Mouse (Mus musculus) intestine, embryonic 16.5 days (tissue): ENCODE results near the gene Gclm. TPM values are rescaled to one million over a fixed set of nuclear protein-coding genes. Genes with fewer than 3 reads are reported as not detected.

Experiments used
- ATAC-seq: fragments of 200-750 bp; cut with Nextera tagmentation; 2 replicates; pipeline ENCODE4 v1.8.0; 2017; ENCODE audit warnings: moderate TSS enrichment, moderate library complexity
- H3K27ac ChIP-seq: fragments of 300-500 bp; sonication (generic); 2 replicates; pipeline ENCODE4 v1.5.1; 2014; ENCODE audit warnings: mild to moderate bottlenecking, low read length
- H3K27me3 ChIP-seq: fragments of 300-500 bp; sonication (generic); replicated peaks from 2 replicates; pipeline ENCODE4 v1.6.1; 2014; ENCODE audit warnings: low read length, control low read depth, mixed read lengths; ENCODE audit not compliant: control insufficient read depth, insufficient read depth
- H3K36me3 ChIP-seq: fragments of 300-500 bp; sonication (generic); 2 replicates; pipeline ENCODE4 v1.6.1; 2014; ENCODE audit warnings: low read length, control low read depth; ENCODE audit not compliant: control insufficient read depth, insufficient read depth
- H3K4me1 ChIP-seq: fragments of 300-500 bp; sonication (generic); 2 replicates; pipeline ENCODE4 v1.6.1; 2014; ENCODE audit warnings: low read length, control low read depth, mixed read lengths; ENCODE audit not compliant: control insufficient read depth, insufficient read depth
- H3K4me2 ChIP-seq: fragments of 300-500 bp; sonication (generic); 2 replicates; pipeline ENCODE4 v1.6.1; 2014; ENCODE audit warnings: low read depth, low read length, control low read depth
- H3K4me3 ChIP-seq: fragments of 300-500 bp; sonication (generic); 2 replicates; pipeline ENCODE4 v1.5.1; 2014; ENCODE audit warnings: mild to moderate bottlenecking, low read length
- H3K9ac ChIP-seq: fragments of 300-500 bp; sonication (generic); 2 replicates; pipeline ENCODE4 v1.6.1; 2014; ENCODE audit warnings: low read depth, low read length
- H3K9me3 ChIP-seq: fragments of 300-500 bp; sonication (generic); 2 replicates; pipeline ENCODE4 v1.6.1; 2016; ENCODE audit warnings: low read length, control low read depth; ENCODE audit not compliant: control insufficient read depth
- WGBS: fragments of 180-500 bp; shearing (Covaris S2); extraction: QIAGEN DNeasy Blood & Tissue Kit; methylation state at CpG from one replicate; pipeline ENCODE4 v1.1.7; 2014; 5-methylcytosine and 5-hydroxymethylcytosine counted together
- polyA plus RNA-seq: library from polyadenylated mRNA; unstranded; fragments of >200 nt; fragmentation: Nextera tagmentation; extraction: Ambion mirVana; gene quantifications from 2 replicates; pipeline ENCODE4 v1.2.1, GENCODE M21; 2015

Gclm gene
- polyA plus RNA-seq, 1 experiment from 2014 or later, result 84.7 TPM

DNA sequence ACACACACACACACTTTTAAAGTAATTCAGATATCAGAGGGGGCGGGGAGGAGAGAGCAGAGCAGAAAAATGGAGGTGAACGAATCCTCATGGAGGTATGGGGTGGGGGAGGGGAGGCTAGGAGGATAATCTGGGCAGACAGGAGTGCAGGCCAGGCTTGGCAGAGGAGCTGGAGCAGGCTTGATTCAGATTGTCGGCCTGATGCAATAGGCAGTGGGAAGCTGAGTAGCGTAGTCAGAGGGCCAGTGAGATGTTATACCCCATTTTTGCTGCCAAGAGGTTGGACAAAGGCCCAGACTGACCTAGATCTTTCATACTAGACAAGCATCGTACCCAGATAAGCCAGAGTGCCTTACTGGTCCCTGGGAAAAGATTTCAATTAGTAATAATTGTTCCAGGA is 51.6 kb downstream of the Gclm start:
- Histone ChIP-seq H3K27ac (no peak overlapping the region), H3K36me3 (no peaks in the 10 kb centered on the region), H3K4me2 (no peak overlapping the region), H3K4me1 (peaks cover 10% of the 10 kb centered on the region), H3K27me3 (no peaks in the 10 kb centered on the region), H3K9me3 (no peaks in the 10 kb centered on the region), H3K4me3 (no peak overlapping the region), H3K9ac (no peak overlapping the region)
- no peak for ATAC-seq
- WGBS, result 61% methylated on average over 5 of the region's 5 CpGs

DNA sequence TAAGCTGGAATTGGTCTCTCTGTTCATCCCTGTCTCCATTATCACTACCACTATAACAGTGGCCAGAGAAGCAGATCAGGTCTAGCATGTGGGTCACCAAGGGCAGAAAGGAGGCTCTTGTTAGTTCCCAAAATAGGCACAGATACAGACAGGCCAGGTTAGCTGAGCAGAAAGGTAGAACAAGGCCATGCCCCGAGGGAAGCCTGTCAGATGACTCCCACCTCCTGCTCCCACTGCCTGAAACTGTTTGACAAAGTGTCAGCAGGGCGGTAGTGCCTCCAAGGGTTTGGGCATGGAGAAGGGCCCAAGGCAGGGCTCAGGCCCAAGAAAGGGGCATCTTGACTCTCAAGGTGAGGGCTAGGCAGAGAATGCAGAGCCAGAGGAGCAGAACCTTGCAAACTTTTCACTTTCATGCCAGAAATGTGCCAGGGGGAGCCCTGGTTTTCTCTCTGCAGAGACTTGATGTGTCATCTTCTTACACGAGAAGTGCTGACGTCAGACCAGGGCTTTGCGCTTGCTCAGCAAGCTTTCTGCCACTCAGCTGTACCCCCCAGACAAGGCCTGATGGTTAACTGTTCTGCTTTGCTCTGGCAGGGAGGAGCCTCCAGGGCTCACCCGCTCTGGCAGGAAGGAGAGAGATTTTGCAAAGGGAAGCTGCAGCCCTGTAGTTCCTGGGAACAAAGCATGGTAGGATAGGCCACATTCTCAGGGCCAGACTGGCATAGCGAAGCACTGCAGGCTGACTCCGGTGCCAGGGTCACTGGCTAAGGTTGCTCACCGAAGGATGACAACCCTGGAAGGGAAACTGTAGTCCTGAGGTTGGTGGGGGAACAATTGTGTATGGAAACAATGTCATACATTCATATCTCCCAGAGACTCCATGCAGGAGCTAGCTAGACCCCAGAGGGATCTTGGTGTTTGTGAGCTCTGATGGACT is 55.9 kb downstream of the Gclm start:
- Histone ChIP-seq H3K4me3 (no peak overlapping the region), H3K9ac (peak overlapping the region; percentile 4; the same call in 1 of the 2 replicates), H3K36me3 (no peaks in the 10 kb centered on the region), H3K27me3 (no peaks in the 10 kb centered on the region), H3K27ac (no peak overlapping the region), H3K4me2 (no peak overlapping the region), H3K4me1 (no peaks in the 10 kb centered on the region), H3K9me3 (no peaks in the 10 kb centered on the region)
- 62% methylated on average over 9 of the region's 9 CpGs for WGBS
- peak; percentile 69 for ATAC-seq

DNA sequence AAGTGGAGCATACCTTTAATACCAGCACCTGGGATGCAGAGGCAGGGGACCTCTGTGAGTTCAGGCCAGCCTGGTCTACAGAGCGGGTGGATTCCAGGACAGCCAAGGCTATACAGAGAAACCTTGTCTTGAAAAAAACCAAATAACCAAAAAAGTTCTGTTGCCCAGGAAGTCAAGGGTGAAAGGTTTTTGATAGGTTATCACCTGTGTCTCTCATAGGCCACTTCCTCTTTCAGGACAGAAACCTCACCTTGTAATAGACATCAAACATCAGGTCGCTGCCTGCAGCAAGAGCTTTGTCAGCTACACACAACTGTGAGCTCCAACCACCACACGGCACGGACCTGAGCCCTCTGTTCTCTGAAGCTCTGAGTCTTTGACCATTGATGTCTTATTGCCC is 59.2 kb downstream of the Gclm start:
- Histone ChIP-seq H3K9me3 (no peaks in the 10 kb centered on the region), H3K4me1 (no peaks in the 10 kb centered on the region), H3K4me2 (no peak overlapping the region), H3K27me3 (no peaks in the 10 kb centered on the region), H3K27ac (no peak overlapping the region), H3K4me3 (no peak overlapping the region), H3K36me3 (no peaks in the 10 kb centered on the region), H3K9ac (no peak overlapping the region)
- 86% methylated on average over 4 of the region's 4 CpGs for WGBS
- no peak for ATAC-seq

DNA sequence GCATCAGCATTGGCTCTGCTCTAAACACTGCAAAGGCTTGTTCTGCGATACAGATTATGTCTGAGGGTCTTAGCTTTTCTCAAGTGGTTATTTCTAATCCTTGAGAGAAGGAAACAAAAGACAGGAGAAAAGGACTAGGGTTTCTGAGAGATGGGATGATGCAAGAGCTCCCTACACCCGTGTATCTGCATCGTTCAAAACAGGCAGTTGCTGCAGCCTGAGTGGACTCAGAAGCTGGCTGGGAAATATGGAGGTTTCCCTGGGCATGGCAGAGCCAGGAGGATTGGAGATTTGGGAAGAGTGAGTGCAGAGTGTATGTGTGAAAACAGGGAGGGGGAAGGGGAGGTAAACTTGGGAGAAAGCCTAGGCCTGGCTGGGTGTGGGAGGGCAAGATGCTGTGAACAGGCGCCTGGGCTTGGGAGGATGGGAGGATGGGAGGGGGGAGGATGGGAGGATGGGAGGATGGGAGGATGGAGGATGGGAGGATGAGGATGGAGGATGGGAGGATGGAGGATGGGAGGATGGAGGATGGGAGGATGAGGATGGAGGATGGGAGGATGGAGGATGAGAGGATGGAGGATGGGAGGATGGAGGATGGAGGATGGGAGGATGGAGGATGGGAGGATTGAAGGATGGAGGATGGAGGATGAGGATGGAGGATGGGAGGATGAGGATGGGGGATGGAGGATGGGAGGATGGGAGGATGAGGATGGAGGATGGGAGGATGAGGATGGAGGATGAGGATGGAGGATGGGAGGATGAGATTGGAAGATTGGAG is 62.7 kb downstream of the Gclm start:
- H3K4me2 ChIP-seq, result no peak overlapping the region
- ATAC-seq, result no peak
- no peak overlapping the region for H3K27ac ChIP-seq
- H3K9ac ChIP-seq, result no peak overlapping the region
- no peaks in the 10 kb centered on the region for H3K9me3 ChIP-seq
- no peak overlapping the region for H3K4me3 ChIP-seq
- WGBS, result 59% methylated on average over 4 of the region's 4 CpGs
- 0 out of 2 replicates have a peak, but pooled peaks cover 2% of the 10 kb centered on the region for H3K4me1 ChIP-seq
- H3K36me3 ChIP-seq, result no peaks in the 10 kb centered on the region
- no peaks in the 10 kb centered on the region for H3K27me3 ChIP-seq

DNA sequence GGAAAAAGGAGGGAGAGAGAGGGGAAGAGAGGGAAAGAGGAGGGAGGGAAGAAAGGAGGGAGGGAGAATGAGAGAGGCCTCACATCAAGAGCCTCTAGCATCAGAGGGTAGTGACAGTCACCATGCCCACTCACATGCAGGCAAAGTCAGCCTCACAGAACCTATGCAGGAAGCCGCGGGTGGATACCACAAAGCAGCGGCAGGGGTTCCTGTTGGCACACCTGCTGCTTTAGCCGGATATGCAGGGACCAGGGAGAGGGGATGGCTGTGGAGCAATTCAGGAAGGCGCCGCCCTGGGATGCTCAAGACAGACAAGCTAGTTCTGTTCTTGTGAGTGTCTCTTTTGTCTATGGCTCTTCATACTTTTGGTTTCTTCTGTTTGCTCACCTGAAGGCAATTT is 63.6 kb downstream of the Gclm start:
- 41% methylated on average over 6 of the region's 6 CpGs for WGBS
- no peak overlapping the region for H3K9ac ChIP-seq
- H3K27ac ChIP-seq, result no peak overlapping the region
- H3K36me3 ChIP-seq, result no peaks in the 10 kb centered on the region
- no peaks in the 10 kb centered on the region for H3K27me3 ChIP-seq
- no peak overlapping the region for H3K4me2 ChIP-seq
- H3K4me1 ChIP-seq, result peaks cover 3% of the 10 kb centered on the region; the same call in 1 of the 2 replicates
- no peak for ATAC-seq
- no peaks in the 10 kb centered on the region for H3K9me3 ChIP-seq
- H3K4me3 ChIP-seq, result no peak overlapping the region

DNA sequence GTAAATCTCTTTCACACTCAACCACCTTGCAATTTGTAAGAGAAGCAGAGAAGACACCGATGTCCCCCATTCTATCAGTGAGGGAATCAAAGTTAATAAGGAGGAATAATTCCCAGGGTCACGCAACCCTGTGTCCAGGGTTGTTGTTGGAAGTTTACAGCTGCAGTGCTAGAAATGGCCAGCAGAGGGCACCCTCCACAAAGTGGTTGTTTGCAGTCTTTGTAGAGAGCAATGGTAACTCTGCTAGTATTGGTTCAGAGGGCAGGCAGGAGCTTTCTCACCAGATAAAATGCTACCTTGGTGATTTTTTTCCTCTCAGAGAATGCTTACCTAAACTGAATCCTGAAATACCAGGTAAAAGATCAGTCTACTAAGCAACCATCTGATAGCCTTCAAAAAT is 66.7 kb downstream of the Gclm start:
- Histone ChIP-seq H3K9ac (no peak overlapping the region), H3K27me3 (no peaks in the 10 kb centered on the region), H3K36me3 (no peaks in the 10 kb centered on the region), H3K4me3 (no peak overlapping the region), H3K4me1 (peaks cover 5% of the 10 kb centered on the region; the same call in 1 of the 2 replicates), H3K27ac (no peak overlapping the region), H3K9me3 (no peaks in the 10 kb centered on the region), H3K4me2 (no peak overlapping the region)
- 14% methylated on average over 2 of the region's 2 CpGs for WGBS
- ATAC-seq, result 0 out of 2 replicates have a peak, but pooled peaks have one; percentile 14

DNA sequence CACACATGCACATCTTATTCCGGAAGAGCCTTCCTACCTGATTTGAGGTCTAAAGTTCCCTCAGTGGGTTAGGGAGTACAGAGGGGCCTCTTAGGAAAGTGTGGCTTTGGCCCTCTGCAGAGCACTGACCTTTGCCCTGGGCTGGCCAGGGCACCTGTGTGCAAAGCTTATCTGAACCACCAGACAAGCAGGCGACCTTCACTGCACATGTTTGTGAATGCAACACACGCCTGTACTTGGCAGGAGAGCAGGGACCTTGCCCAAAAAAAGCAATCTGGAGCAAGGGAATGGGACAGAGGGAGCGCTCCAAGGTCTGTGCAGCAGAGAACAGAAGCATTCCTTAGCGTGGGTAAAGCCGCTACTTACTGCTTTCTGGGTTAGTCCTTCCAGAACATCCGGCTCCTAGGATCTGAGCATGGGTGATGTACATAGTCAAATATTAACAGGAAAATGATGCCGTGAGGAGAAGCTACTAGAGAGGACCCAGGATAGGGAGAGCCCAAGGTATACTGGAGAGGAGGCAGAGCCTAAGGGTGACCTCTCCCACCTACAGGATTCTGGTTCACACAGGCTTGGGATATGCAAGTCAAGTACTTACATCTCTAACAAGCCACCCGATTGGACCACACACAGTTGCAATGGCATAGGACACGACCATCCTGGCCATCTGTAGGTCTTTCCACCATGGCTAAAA is 67.7 kb downstream of the Gclm start:
- peak; percentile 90 for ATAC-seq
- 56% methylated on average over 10 of the region's 10 CpGs for WGBS
- no peaks in the 10 kb centered on the region for H3K36me3 ChIP-seq
- peak overlapping the region; percentile 27; the same call in 1 of the 2 replicates for H3K4me3 ChIP-seq
- H3K4me1 ChIP-seq, result peaks cover 5% of the 10 kb centered on the region; the same call in 1 of the 2 replicates
- peak overlapping the region; percentile 90 for H3K27ac ChIP-seq
- H3K9ac ChIP-seq, result peak overlapping the region; percentile 45; the same call in 1 of the 2 replicates
- peak overlapping the region; percentile 32 for H3K4me2 ChIP-seq
- H3K9me3 ChIP-seq, result no peaks in the 10 kb centered on the region
- H3K27me3 ChIP-seq, result no peaks in the 10 kb centered on the region

DNA sequence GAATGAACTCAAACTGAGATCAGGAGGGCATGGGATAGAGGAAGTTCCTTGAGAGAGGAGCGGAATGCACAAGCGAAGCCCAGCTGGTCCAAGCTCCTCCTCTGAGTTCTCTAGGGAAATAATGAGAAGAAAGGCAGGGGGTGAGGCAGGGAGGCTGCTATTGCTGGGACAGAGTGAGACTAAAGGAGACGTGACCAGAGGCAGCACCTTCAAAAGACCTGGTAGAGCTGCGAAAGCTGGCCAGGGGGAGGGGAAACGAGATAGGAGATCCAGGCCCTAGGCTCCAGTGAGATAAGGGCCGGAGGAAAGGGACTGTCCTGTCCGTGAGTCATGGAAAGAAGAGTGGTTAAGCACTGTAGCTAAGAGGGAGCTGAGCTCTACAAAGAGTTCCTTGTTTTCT is 68.6 kb downstream of the Gclm start:
- H3K27ac ChIP-seq, result peak overlapping the region; percentile 90
- no peaks in the 10 kb centered on the region for H3K27me3 ChIP-seq
- H3K36me3 ChIP-seq, result no peaks in the 10 kb centered on the region
- H3K4me1 ChIP-seq, result peaks cover 5% of the 10 kb centered on the region; the same call in 1 of the 2 replicates
- H3K9ac ChIP-seq, result no peak overlapping the region
- no peak overlapping the region for H3K4me2 ChIP-seq
- H3K9me3 ChIP-seq, result no peaks in the 10 kb centered on the region
- H3K4me3 ChIP-seq, result no peak overlapping the region
- peak; percentile 43 for ATAC-seq
- WGBS, result 42% methylated on average over 7 of the region's 7 CpGs

DNA sequence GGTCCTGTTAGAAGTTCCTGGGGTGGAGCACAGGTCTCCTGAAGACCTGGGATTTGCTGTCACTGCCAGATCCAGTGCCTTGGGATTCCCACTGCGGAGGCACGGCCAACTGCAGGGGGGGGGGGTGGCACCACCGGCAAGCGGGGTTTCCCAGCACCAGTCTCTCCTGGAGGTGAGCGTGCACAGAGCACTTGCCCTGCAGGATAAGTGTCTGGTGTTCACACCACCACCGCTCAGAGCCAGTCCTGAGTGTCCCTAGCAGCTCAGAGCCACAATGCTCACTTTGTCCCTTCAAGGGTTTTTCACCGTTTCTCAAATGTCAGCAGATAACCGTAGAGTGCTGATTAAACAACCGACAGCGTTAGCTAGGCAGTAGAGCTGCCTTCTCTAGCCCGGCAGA is 71.3 kb downstream of the Gclm start:
- Histone ChIP-seq H3K4me2 (peak overlapping the region; percentile 20; the same call in 1 of the 2 replicates), H3K27me3 (no peaks in the 10 kb centered on the region), H3K27ac (no peak overlapping the region), H3K36me3 (no peaks in the 10 kb centered on the region), H3K4me1 (peaks cover 5% of the 10 kb centered on the region; the same call in 1 of the 2 replicates), H3K9ac (peak overlapping the region; percentile 20; the same call in 1 of the 2 replicates), H3K9me3 (no peaks in the 10 kb centered on the region), H3K4me3 (no peak overlapping the region)
- 24% methylated on average over 11 of the region's 11 CpGs for WGBS
- ATAC-seq, result no peak
